Mouse (Mus musculus): Measurements from ENCODE around the gene Mfsd12.
A peak's percentile ranks its signal among the peaks of the same experiment; 100 is the strongest.

The Mfsd12 gene

DNA sequence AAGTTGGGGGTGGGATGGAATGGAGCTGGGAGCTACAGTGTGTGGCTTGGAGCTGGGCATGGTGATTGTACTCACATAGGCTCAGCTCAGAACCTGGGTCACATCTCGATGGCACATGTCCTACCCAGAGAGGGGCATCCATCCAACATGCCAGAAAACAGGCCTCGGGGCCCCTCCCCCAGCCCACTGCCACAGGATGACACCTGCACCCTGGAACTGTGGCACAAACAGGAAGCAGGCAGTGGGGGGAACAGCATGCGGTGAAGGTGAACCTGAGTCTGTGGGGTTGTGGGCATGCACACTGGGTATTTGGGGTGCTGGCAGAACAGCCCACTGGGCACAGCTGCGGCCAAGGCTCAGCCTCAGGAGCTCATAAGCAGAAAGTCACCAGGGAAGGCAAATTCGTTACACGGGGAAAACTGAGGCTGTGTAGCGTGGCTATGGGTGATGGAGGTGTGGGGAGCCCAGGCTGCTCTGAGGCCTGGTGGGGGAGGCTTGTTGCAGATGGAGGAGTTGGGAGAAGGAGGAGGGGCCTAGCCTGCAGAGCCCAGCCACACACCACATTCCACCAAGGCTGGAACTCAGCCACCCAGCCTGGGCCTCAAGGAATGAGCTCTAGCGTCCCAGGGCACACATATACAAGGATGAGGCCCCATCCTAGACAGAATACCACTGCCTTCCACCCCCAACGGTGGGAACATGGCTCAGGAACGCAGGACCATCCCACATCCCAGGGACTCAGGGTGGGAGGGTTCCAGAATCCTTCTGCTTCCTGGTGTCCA lies 27.9 kb upstream of the Mfsd12 start:
- DNase-seq (ENCODE audit: low read depth): no peak

GRCm38 (mm10) chr10:81330007-81330406 lies 27.3 kb upstream of the Mfsd12 start:
- DNase-seq (ENCODE audit: low read depth): no peak

DNA sequence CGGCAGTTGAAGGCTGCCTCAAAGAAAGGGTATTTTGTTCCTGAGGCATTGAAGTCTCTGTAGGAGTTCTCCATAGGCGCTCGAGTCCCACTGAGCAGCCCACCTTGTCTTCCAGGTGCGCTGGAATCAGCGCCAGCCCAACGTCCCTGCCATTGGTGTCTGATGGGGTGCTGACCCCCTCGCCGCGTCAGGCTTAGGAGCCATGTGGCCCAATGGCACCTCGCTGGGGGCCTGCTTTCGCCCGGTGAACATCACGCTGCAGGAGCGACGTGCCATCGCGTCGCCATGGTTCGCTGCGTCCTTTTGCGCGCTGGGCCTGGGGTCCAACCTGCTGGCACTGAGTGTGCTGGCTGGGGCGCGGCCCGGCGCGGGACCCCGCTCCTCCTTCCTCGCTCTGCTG lies 25.0 kb upstream of the Mfsd12 start:
- no peak for DNase-seq (ENCODE audit: low read depth)

DNA sequence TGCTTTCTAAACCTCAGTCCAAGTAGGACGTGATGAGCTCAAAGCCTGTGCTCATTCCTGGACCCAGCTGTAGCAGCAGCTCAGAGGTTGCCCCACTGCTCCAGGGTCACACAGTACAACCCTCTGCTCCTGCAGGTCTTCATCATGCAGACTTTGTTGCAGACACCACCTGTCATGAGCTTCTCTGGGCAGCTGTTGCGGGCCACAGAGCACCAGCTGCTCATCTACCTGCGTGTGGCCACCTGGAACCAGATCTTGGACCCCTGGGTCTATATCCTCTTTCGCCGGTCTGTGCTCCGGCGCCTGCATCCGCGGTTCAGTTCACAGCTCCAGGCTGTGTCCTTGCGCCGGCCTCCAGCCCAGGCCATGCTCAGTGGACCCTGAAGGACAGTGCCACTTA lies 23.0 kb upstream of the Mfsd12 start:
- no peak for DNase-seq (ENCODE audit: low read depth)

- no peak for DNase-seq (ENCODE audit: low read depth)
Observed at GRCm38 (mm10) chr10:81335393-81336340, 21.6 kb upstream of the Mfsd12 start.

DNA sequence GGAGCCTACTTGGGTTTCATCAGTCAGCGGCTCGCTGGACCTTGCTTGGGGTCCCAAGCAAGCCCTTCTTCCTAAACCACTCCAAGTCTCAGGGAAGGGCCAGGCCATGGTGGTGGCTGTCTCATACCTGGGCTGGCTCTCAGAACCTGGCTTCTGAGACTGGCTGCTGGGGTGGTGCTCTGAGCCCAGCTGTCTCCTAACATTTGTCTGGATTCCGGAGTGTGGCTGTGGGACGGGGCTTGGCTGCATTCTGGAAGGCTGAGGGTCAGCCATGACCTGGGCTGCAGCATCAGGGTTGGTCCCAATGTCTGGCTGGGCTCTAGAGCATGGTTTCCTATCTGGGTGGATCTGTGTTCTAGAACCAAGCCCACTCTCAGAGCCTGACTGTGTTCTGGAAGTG lies 20.7 kb upstream of the Mfsd12 start:
- no peak for DNase-seq (ENCODE audit: low read depth)

DNA sequence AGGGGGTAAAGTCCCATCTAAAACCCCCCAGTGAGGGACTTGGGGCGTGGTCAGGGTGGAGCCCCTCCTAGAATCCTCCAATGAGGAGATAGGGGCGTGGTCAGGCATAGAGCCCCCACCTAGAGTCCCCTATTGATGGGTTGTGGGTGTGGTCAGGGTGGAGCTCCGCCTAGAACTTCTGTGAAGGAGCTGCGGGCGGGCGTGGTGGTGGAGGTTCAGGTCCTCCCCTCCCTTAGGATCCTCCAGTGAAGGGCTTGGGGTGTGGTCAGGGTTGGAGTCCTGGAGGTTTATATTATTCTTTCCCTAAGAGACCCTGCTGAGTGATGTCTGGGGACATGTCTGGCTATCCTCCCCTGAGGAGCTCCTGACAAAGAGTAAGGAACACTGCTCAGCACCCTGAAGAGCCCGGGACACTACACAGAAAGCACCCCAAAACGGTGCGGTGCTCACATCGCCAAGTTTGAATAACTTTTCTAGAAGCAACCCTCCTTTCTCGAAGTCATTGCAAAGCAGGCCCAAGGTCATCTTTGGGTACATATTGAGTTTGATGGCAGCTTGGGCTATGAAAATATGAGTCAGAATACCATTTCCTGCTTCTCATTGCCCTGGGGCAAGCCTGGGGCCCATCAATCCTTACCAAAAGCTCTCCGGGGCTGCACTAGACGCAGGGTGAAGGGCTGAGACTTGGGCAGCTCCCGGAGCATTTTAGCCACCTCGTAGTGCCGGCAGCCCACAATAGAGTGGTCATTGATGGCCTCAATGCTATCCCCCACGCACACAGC lies 16.5 kb upstream of the Mfsd12 start:
- peak; percentile 72 for DNase-seq (ENCODE audit: low read depth)

GRCm38 (mm10) chr10:81341333-81341949 lies 15.8 kb upstream of the Mfsd12 start:
- peak; percentile 74 for DNase-seq (ENCODE audit: low read depth)

- DNase-seq (ENCODE audit: low read depth): no peak
Observed at GRCm38 (mm10) chr10:81342686-81343505, 14.4 kb upstream of the Mfsd12 start, which contains the start of gene Gipc3. Gene Gipc3, minus strand, starts transcription at chr10:81343266.

GRCm38 (mm10) chr10:81344421-81345161 lies 12.7 kb upstream of the Mfsd12 start:
- DNase-seq (ENCODE audit: low read depth): peak; percentile 78

DNA sequence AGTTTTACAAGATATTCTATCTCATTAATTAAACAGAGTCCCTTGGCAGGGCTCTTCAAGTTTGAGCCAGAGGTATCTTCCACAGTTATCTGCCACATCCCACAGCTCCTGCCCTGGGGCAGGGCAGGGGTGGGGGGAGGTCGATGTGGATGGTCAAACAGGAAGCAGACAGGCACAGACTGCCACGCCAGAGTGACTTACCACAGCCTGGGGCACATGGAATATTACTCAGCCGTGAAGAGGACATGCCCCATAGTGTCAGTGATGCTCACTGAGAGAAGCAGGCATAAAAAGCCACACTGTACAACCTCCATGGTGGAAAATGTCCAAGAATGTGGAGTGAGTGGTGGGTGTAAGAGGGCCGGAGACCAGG lies 12.1 kb upstream of the Mfsd12 start:
- DNase-seq (ENCODE audit: low read depth): no peak

DNA sequence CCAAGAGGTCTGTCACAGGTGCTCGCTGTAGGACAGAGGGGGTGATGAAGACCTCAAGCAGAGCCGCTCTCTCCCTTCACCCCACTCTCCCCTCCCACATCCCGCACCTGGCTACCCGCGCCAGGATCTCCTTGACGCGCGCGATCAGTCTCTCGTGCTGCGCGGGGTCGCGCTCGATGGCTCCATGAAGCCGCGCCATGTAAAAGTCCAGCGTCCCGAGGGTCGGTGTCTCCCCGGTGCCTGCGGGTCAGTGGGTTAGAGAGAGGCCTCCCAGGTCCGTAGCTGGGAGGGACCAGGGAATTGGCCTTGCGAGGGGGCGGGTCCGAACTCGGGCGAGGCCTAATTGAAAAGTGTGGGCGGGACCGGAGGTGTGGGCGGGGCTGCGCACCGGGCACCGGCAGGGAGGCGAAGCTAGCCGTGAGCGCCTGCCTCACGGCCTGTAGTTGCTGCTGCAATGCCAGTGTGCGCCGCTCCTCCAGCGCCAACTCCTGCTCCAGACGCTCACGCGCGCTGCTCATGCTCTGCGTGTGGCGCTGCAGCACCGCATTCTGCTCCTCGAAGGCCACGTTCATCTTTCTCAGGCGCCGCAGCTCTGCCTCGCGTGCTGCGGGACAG lies 10.7 kb upstream of the Mfsd12 start:
- no peak for DNase-seq (ENCODE audit: low read depth)

- DNase-seq (ENCODE audit: low read depth): peak; percentile 82
Observed at GRCm38 (mm10) chr10:81349146-81349545, 8.1 kb upstream of the Mfsd12 start.

GRCm38 (mm10) chr10:81349961-81350350 lies 7.3 kb upstream of the Mfsd12 start:
- no peak for DNase-seq (ENCODE audit: low read depth)

DNA sequence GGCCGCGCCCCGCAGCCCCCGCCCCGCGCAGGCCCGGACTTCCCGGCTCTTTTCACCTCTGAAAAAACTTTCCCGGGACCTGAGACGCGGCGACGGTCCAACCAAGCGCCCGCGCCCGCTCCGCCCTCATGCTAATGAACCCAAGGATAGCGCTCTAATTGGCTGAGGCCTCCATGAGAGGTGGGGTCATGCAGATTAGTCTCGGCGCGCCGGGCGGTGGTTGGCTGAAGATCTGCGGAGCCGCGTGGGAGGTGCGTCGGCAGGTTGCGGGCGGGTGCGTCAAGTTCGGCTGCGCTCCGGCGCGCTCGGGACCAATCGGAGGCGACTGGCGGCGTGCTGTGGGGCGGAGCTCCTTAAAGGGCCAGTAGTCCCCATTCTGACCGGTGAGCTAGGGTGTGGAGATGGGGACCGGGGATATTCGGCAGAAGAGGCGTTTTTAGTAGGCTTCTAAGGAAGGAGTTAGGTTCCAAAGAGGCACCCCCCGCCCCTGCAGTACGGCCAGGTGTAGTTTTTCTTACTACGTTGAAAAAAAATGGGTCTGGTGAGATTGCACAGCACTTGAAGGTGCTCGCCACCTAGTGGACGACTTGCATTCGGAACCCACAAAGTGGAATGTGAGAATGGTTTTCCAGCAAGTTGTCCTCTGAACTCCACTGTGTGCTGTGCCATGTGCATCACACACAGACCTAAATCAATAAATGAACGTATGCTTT lies 6.8 kb upstream of the Mfsd12 start, which contains the start of gene Hmg20b:
Gene Hmg20b, minus strand, starts transcription at position 130 of the 713 bp plus-strand sequence.
- DNase-seq (ENCODE audit: low read depth): peak; percentile 99

DNA sequence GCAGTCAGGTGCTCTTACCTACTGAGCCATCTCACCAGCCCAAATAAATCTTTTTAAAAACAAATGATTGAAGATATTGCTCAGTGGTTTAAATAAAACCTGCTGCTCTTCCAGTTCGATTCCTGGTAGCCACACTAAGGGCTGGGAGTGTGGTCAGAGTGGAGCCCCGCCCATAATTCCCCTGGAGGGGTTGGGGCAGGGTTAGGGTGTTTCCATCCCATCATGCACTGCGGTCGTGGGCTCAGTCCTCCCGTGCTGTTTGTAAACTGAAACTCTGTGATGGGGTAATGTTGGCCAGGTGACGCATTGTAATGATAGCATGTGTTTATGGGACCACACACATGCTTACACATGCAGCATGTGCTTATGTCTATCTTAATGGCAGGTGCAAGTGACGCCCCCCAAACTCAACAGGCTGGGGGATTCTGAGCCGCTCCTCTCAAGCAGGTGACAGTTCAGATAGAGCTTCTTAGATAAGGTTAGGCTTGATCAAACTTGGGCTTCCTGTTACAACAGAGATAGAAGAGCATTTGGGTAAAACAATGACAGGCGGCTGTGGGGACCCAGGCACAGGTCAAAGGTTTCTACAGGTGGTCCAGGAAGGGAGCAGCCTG lies 5.5 kb upstream of the Mfsd12 start:
- peak; percentile 85 for DNase-seq (ENCODE audit: low read depth)

DNA sequence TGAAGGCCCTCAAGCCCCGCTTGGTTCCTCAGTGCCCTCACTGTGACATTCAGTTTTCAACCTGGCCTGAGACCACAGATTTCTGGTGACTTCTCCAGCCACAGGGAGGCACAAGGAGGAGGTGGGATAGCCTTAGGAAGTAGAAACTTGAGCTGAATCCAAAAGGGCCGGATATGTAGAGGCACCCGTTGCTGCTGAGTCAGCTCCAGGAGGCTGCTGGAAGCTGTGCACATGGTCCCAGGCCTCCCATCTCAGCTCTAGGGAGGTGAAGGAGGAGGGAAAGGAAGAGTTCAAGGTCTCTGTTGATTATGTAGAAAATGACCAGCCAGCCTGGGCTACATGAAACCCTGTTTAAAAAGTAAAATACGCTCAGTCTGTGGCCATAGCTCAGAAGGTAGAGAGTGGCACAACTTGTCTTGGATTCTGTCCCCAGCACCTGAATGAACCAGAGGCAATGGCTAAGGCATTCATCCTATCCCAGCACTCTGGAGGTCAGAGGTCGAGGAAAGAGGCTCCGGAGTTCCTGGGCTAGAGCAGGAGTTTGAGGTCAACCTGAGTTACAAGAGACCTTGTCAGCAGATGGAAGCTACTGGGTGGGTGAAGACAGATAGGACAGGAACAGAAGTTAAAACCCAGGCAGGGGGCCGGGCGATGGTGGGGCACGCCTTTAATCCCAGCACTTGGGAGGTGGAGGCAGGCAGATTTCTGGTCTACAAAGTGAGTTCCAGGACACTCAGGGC lies 2.4 kb upstream of the Mfsd12 start:
- DNase-seq (ENCODE audit: low read depth): peak; percentile 67

GRCm38 (mm10) chr10:81355533-81355932 lies 1.8 kb upstream of the Mfsd12 start:
- no peak for DNase-seq (ENCODE audit: low read depth)

All from 416B (cell line).